ENCODE assay signal across 7 mouse cellular contexts in the genomic region with DNA sequence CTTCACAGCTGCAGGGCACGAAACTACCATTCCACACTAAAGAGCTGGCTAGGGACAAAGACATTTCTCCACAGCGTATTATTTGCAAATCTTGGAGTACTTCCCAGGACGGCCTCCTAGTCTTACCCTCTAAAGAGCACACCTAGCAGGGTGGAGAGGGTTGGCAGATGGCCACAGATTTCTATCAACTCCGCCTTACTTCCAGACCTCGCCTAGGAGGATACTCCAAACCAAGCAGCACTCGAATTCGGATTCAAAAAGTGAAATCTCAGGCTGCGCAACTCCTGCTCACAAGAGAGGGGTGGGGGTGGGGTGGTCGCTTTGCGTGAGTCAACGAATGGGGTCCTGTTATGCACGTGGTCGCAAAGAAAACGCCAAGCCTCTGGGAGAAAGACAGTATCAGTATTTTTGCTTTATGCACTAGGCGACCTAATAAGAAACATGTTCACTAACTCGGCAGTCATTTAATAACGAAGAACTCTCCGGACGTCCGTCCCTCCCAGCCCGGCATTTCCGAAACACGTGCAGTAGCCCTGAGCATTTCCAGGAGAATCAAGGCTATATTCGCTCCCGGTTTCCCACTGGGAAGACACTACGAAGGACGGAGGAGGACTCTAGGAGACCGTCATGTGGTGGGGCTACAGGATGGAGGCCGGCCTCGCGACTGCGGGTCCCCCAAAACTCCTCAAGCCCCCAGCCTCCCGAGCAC. TPM values are rescaled to one million over a fixed set of nuclear protein-coding genes. Genes with fewer than 3 reads are reported as not detected.
A peak's percentile ranks its signal among the peaks of the same experiment; 100 is the strongest.
DNase-seq lines count a peak whose midpoint lies in the region; ATAC-seq and TF ChIP-seq lines count a peak whose summit lies in the region.

No protein-coding gene starts in this region.

- DNase-seq in urinary bladder, postnatal 25 days (ENCODE audit: low spot score): peak; percentile 26
- no peak for DNase-seq in urinary bladder, postnatal 10 days (ENCODE audit: low spot score)
- DNase-seq in brain, embryonic 14.5 days (ENCODE audit: low read depth): peak; percentile 70
- DNase-seq in intestine, embryonic 14.5 days (ENCODE audit: low spot score): no peak
- peak; percentile 17 to 36 (median 18) for DNase-seq in liver, embryonic 14.5 days (ENCODE audit: low read depth in 3 of 3, low spot score in 3 of 3)

- H3K27ac ChIP-seq in forebrain, embryonic 16.5 days (ENCODE audit: low read length): peak overlapping the region; percentile 91
- H3K27ac ChIP-seq in intestine, embryonic 14.5 days (ENCODE audit: low read depth): peak overlapping the region; percentile 92
- peak overlapping the region; percentile 23 for H3K27ac ChIP-seq in liver, embryonic 14.5 days
- 0 out of 2 replicates have a peak overlapping the region, but pooled peaks have one; percentile 22 for H3K27ac ChIP-seq in neural tube, embryonic 12.5 days

- 2% methylated on average over 33 of the region's 33 CpGs for WGBS in forebrain, embryonic 16.5 days
- WGBS in intestine, embryonic 14.5 days: 3% methylated on average over 33 of the region's 33 CpGs
- 2% methylated on average over 33 of the region's 33 CpGs for WGBS in liver, embryonic 14.5 days (ENCODE audit: insufficient replicate concordance)
- 4% methylated on average over 33 of the region's 33 CpGs for WGBS in neural tube, embryonic 12.5 days

- H3K27me3 ChIP-seq in forebrain, embryonic 16.5 days (replicated peaks; ENCODE audit: control insufficient read depth, insufficient read depth, low read length): no peaks in the 10 kb centered on the region
- H3K27me3 ChIP-seq in intestine, embryonic 14.5 days (replicated peaks; ENCODE audit: control insufficient read depth, insufficient read depth, low read length): no peaks in the 10 kb centered on the region
- H3K27me3 ChIP-seq in liver, embryonic 14.5 days (ENCODE audit: control insufficient read depth, insufficient read depth, low read length): no peaks in the 10 kb centered on the region
- no peaks in the 10 kb centered on the region for H3K27me3 ChIP-seq in neural tube, embryonic 12.5 days (replicated peaks)

- peak overlapping the region; percentile 89 for H3K4me3 ChIP-seq in forebrain, embryonic 16.5 days (replicated peaks; ENCODE audit: low read length)
- H3K4me3 ChIP-seq in intestine, embryonic 14.5 days (ENCODE audit: low read depth, low read length): peak overlapping the region; percentile 90
- peak overlapping the region; percentile 76 to 83 for H3K4me3 ChIP-seq in liver, embryonic 14.5 days (ENCODE audit: insufficient read depth in 1 of 2, low read depth in 2 of 2, low read length in 2 of 2)
- peak overlapping the region; percentile 53 for H3K4me3 ChIP-seq in neural tube, embryonic 12.5 days

- peak overlapping the region; percentile 96 for H3K9ac ChIP-seq in forebrain, embryonic 16.5 days (replicated peaks; ENCODE audit: low read depth, low read length)
- peak overlapping the region; percentile 97 for H3K9ac ChIP-seq in intestine, embryonic 14.5 days (ENCODE audit: low read length)
- H3K9ac ChIP-seq in liver, embryonic 14.5 days (replicated peaks): peak overlapping the region; percentile 81
- H3K9ac ChIP-seq in neural tube, embryonic 12.5 days: peak overlapping the region; percentile 64

- no peak for TF ChIP-seq EP300 in liver, embryonic 14.5 days (IDR thresholded peaks at IDR 0.05; ENCODE audit: low read depth)

- no peak for TF ChIP-seq CTCF in brain, embryonic 14.5 days (IDR thresholded peaks at IDR 0.05; ENCODE audit: borderline replicate concordance, extremely low read depth, insufficient read depth, insufficient read length)
- TF ChIP-seq CTCF in liver, embryonic 14.5 days (IDR thresholded peaks at IDR 0.05; ENCODE audit: low read depth): no peak

- peaks cover 7% of the 10 kb centered on the region for H3K4me1 ChIP-seq in forebrain, embryonic 16.5 days (replicated peaks; ENCODE audit: control insufficient read depth, insufficient read depth, low read length)
- peaks cover 15% of the 10 kb centered on the region for H3K4me1 ChIP-seq in intestine, embryonic 14.5 days (replicated peaks; ENCODE audit: control insufficient read depth, insufficient read depth, low read length)
- peaks cover 5 to 15% of the 10 kb centered on the region in 2 experiments; a peak in 3 of 4 replicates for H3K4me1 ChIP-seq in liver, embryonic 14.5 days (replicated peaks; ENCODE audit: control insufficient read depth in 2 of 2, insufficient read depth in 2 of 2, low read length in 1 of 2)
- H3K4me1 ChIP-seq in neural tube, embryonic 12.5 days: peaks cover 5% of the 10 kb centered on the region

- H3K4me2 ChIP-seq in forebrain, embryonic 16.5 days (ENCODE audit: low read length): peak overlapping the region; percentile 74
- H3K4me2 ChIP-seq in intestine, embryonic 14.5 days (ENCODE audit: low read length): peak overlapping the region; percentile 71
- H3K4me2 ChIP-seq in liver, embryonic 14.5 days (ENCODE audit: low read depth): peak overlapping the region; percentile 83
- peak overlapping the region; percentile 58 for H3K4me2 ChIP-seq in neural tube, embryonic 12.5 days (replicated peaks)

- no peaks in the 10 kb centered on the region for H3K9me3 ChIP-seq in forebrain, embryonic 16.5 days (ENCODE audit: control insufficient read depth, low read length)
- H3K9me3 ChIP-seq in intestine, embryonic 14.5 days (ENCODE audit: control insufficient read depth, low read length): no peaks in the 10 kb centered on the region
- H3K9me3 ChIP-seq in liver, embryonic 14.5 days (ENCODE audit: control insufficient read depth, low read length): no peaks in the 10 kb centered on the region
- no peaks in the 10 kb centered on the region for H3K9me3 ChIP-seq in neural tube, embryonic 12.5 days

- peak; percentile 51 for ATAC-seq in forebrain, embryonic 16.5 days
- ATAC-seq in intestine, embryonic 14.5 days (replicated peaks; ENCODE audit: low FRiP score, low TSS enrichment, low read depth): peak; percentile 17
- peak; percentile 7; the same call in 1 of the 2 replicates for ATAC-seq in liver, embryonic 14.5 days (ENCODE audit: insufficient read depth)
- ATAC-seq in neural tube, embryonic 12.5 days (ENCODE audit: low FRiP score, low read depth): peak; percentile 57

- no peak for TF ChIP-seq POLR2A in brain, embryonic 14.5 days (IDR thresholded peaks at IDR 0.05; ENCODE audit: borderline replicate concordance, extremely low read depth, insufficient read depth, insufficient read length, poor library complexity, severe bottlenecking)

- peaks cover 5% of the 10 kb centered on the region; the same call in 1 of the 2 replicates for H3K36me3 ChIP-seq in forebrain, embryonic 16.5 days (ENCODE audit: control insufficient read depth, insufficient read depth)
- H3K36me3 ChIP-seq in intestine, embryonic 14.5 days (ENCODE audit: control insufficient read depth, insufficient read depth, low read length): peaks cover 44% of the 10 kb centered on the region
- H3K36me3 ChIP-seq in liver, embryonic 14.5 days (replicated peaks; ENCODE audit: control insufficient read depth, insufficient read depth, low read depth): peaks cover 11% of the 10 kb centered on the region
- H3K36me3 ChIP-seq in neural tube, embryonic 12.5 days: peaks cover 33% of the 10 kb centered on the region

RNA-seq across cellular contexts. Expression of a gene that starts 0.6 kb away (rescaled TPM):
- 0.24 and 0.75 TPM in 2 replicates for polyA plus RNA-seq in brain, embryonic 14.5 days (2012; rRNA removed)
- 0.77 TPM in 1 of 2 replicates, not detected in the other for polyA plus RNA-seq in forebrain, embryonic 16.5 days (2015; fragmentation: Nextera tagmentation; extraction: Ambion mirVana)
- polyA plus RNA-seq in intestine, embryonic 14.5 days (2014; fragmentation: Nextera tagmentation; extraction: Ambion mirVana): 1.2 and 2.0 TPM in 2 replicates
- 0.18 and 0.36 TPM in 2 replicates for polyA plus RNA-seq in liver, embryonic 14.5 days (2012; rRNA removed)
- 0.61 and 1.1 TPM in 2 replicates for polyA plus RNA-seq in liver, embryonic 14.5 days (2014; fragmentation: Nextera tagmentation; extraction: Ambion mirVana)
- 0.75 and 1.2 TPM in 2 replicates for polyA plus RNA-seq in neural tube, embryonic 12.5 days (2016; fragmentation: Nextera tagmentation; extraction: Ambion mirVana)

RNA-seq across cellular contexts. Expression of a gene that starts 0.6 kb away (rescaled TPM):
- polyA plus RNA-seq in brain, embryonic 14.5 days (2012; rRNA removed): 12.0 and 12.5 TPM in 2 replicates
- polyA plus RNA-seq in forebrain, embryonic 16.5 days (2015; fragmentation: Nextera tagmentation; extraction: Ambion mirVana): 17.7 and 20.5 TPM in 2 replicates
- 37.5 and 42.9 TPM in 2 replicates for polyA plus RNA-seq in intestine, embryonic 14.5 days (2014; fragmentation: Nextera tagmentation; extraction: Ambion mirVana)
- polyA plus RNA-seq in liver, embryonic 14.5 days (2012; rRNA removed): 6.0 and 6.3 TPM in 2 replicates
- 13.9 and 14.8 TPM in 2 replicates for polyA plus RNA-seq in liver, embryonic 14.5 days (2014; fragmentation: Nextera tagmentation; extraction: Ambion mirVana)
- polyA plus RNA-seq in neural tube, embryonic 12.5 days (2016; fragmentation: Nextera tagmentation; extraction: Ambion mirVana): 22.1 and 28.6 TPM in 2 replicates

RNA-seq across cellular contexts. Expression of a gene that starts 26.7 kb away (rescaled TPM):
- 11.6 and 12.9 TPM in 2 replicates for polyA plus RNA-seq in brain, embryonic 14.5 days (2012; rRNA removed)
- polyA plus RNA-seq in forebrain, embryonic 16.5 days (2015; fragmentation: Nextera tagmentation; extraction: Ambion mirVana): 21.8 and 24.6 TPM in 2 replicates
- 29.6 and 29.9 TPM in 2 replicates for polyA plus RNA-seq in intestine, embryonic 14.5 days (2014; fragmentation: Nextera tagmentation; extraction: Ambion mirVana)
- polyA plus RNA-seq in liver, embryonic 14.5 days (2012; rRNA removed): 5.9 and 11.1 TPM in 2 replicates
- polyA plus RNA-seq in liver, embryonic 14.5 days (2014; fragmentation: Nextera tagmentation; extraction: Ambion mirVana): 14.2 and 16.6 TPM in 2 replicates
- polyA plus RNA-seq in neural tube, embryonic 12.5 days (2016; fragmentation: Nextera tagmentation; extraction: Ambion mirVana): 17.1 and 18.7 TPM in 2 replicates

RNA-seq across cellular contexts. Expression of a gene that starts 26.7 kb away (rescaled TPM):
- 31.5 and 41.0 TPM in 2 replicates for polyA plus RNA-seq in brain, embryonic 14.5 days (2012; rRNA removed)
- 127 and 129 TPM in 2 replicates for polyA plus RNA-seq in forebrain, embryonic 16.5 days (2015; fragmentation: Nextera tagmentation; extraction: Ambion mirVana)
- 147 and 161 TPM in 2 replicates for polyA plus RNA-seq in intestine, embryonic 14.5 days (2014; fragmentation: Nextera tagmentation; extraction: Ambion mirVana)
- 10.7 and 17.9 TPM in 2 replicates for polyA plus RNA-seq in liver, embryonic 14.5 days (2012; rRNA removed)
- polyA plus RNA-seq in liver, embryonic 14.5 days (2014; fragmentation: Nextera tagmentation; extraction: Ambion mirVana): 60.7 and 62.6 TPM in 2 replicates
- 111 TPM in 2 replicates for polyA plus RNA-seq in neural tube, embryonic 12.5 days (2016; fragmentation: Nextera tagmentation; extraction: Ambion mirVana)

RNA-seq across cellular contexts. Expression of a gene that starts 37.4 kb away (rescaled TPM):
- polyA plus RNA-seq in brain, embryonic 14.5 days (2012; rRNA removed): 32.1 and 33.4 TPM in 2 replicates
- polyA plus RNA-seq in forebrain, embryonic 16.5 days (2015; fragmentation: Nextera tagmentation; extraction: Ambion mirVana): 22.3 and 25.6 TPM in 2 replicates
- 114 and 117 TPM in 2 replicates for polyA plus RNA-seq in intestine, embryonic 14.5 days (2014; fragmentation: Nextera tagmentation; extraction: Ambion mirVana)
- 2.7 and 3.1 TPM in 2 replicates for polyA plus RNA-seq in liver, embryonic 14.5 days (2012; rRNA removed)
- 3.0 and 3.5 TPM in 2 replicates for polyA plus RNA-seq in liver, embryonic 14.5 days (2014; fragmentation: Nextera tagmentation; extraction: Ambion mirVana)
- 30.4 and 30.6 TPM in 2 replicates for polyA plus RNA-seq in neural tube, embryonic 12.5 days (2016; fragmentation: Nextera tagmentation; extraction: Ambion mirVana)

Comparison
In these comparisons a context has a peak if more than half of its experiments do, and no peak if none do; other contexts are left out.
1. DNase-seq: peak in urinary bladder, postnatal 25 days (single experiment), brain, embryonic 14.5 days (single experiment) and liver, embryonic 14.5 days (3 of 3); none in urinary bladder, postnatal 10 days (single experiment) and intestine, embryonic 14.5 days (single experiment).
2. ATAC-seq: peak in every context shown above with its lines; median percentile 57 in neural tube, embryonic 12.5 days; 51 in forebrain, embryonic 16.5 days; 17 in intestine, embryonic 14.5 days; 7 in liver, embryonic 14.5 days.
3. H3K27ac ChIP-seq: peak in every context shown above with its lines; median percentile 92 in intestine, embryonic 14.5 days; 91 in forebrain, embryonic 16.5 days; 23 in liver, embryonic 14.5 days; 22 in neural tube, embryonic 12.5 days.
4. Peak in every context shown above with its lines, with median percentiles within 50 percentile points of each other: H3K4me2 ChIP-seq, H3K4me3 ChIP-seq and H3K9ac ChIP-seq.